Mouse (Mus musculus) stomach, postnatal 0 days (tissue): ENCODE results near the gene Yipf3.

ENCODE experiments used
- CTCF ChIP-seq: IDR thresholded peaks from 2 replicates; pipeline ENCODE4 v1.5.1; 2016; ENCODE audit warnings: antibody characterized with exemption, low read depth, mild to moderate bottlenecking, moderate library complexity
- EP300 ChIP-seq: optimal IDR thresholded peaks from 2 replicates; pipeline ENCODE3; 2016; ENCODE audit warnings: antibody characterized with exemption

DNA sequence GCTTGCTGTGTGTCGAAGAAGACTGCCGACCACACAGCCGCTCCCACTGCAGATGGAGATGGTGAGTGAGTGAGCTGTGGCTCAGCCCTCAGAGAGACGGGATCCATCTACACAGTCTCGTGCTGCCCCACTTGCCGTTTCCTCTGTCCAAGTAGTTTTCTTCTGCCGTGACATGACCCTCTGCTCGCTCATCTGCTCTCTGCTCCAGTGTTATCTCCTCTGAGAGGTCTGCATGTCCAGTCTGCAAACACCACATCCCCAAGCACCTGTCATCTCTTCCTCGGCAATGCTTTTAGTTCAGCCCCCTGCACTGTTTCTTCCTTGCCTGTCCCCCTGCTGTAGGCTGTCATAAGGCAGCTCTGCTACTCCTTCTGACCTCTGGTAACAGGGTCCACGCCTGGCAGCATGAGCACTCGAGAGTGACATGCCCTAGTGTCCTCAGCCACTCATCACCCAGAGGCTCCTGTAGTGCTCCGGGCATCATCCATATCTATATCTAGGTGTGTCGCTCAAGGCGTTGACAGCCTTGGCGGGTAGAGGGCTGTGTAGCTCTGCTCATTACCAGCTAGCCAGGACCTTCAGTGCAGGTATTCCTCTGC, 8.3 kb upstream of the Yipf3 start:
- TF ChIP-seq EP300 (no peak), CTCF (no peak)
